ENCODE assay signal across 8 mouse cellular contexts in genomic region chr12:23315186-23315585, GRCm38 (mm10).
DNase-seq lines count a peak whose midpoint lies in the region; ATAC-seq and TF ChIP-seq lines count a peak whose summit lies in the region.
"Not testable (repeated sequence)": the region's sequence is repeated elsewhere in the genome, so short reads cannot be mapped to it uniquely, and the experiment has no call there.

No protein-coding gene starts in this region.

- not testable (repeated sequence) for TF ChIP-seq EP300 in ES-Bruce4 (IDR thresholded peaks at IDR 0.05; ENCODE audit: insufficient read depth, low read depth, low read length)

- not testable (repeated sequence) for H3K36me3 ChIP-seq in ES-Bruce4 (ENCODE audit: control insufficient read depth, insufficient read depth, low read length, poor library complexity, severe bottlenecking); forebrain, embryonic 16.5 days (ENCODE audit: control insufficient read depth, insufficient read depth); kidney, embryonic 15.5 days; liver, embryonic 13.5 days; midbrain, embryonic 14.5 days (ENCODE audit: control insufficient read depth, insufficient read depth, low read length); stomach, embryonic 16.5 days (ENCODE audit: control insufficient read depth, insufficient read depth, low read length)

- not testable (repeated sequence) for H3K4me1 ChIP-seq in ES-Bruce4 (ENCODE audit: control insufficient read depth, insufficient read depth, low read length); forebrain, embryonic 16.5 days (replicated peaks; ENCODE audit: control insufficient read depth, insufficient read depth, low read length); kidney, embryonic 15.5 days; liver, embryonic 13.5 days (replicated peaks); midbrain, embryonic 14.5 days (ENCODE audit: control insufficient read depth, insufficient read depth, low read length); stomach, embryonic 16.5 days (ENCODE audit: control insufficient read depth, insufficient read depth, low read length)

- intact Hi-C loops in heart, postnatal 14 days (cut with DNase I), result not testable (repeated sequence)

- not testable (repeated sequence) for TF ChIP-seq CTCF in ES-Bruce4 (IDR thresholded peaks at IDR 0.05; ENCODE audit: low read depth, low read length)

- peak overlapping the region; percentile 52; the same call in 1 of the 2 replicates for H3K9ac ChIP-seq in ES-Bruce4 (ENCODE audit: low read depth, poor library complexity, severe bottlenecking)
- H3K9ac ChIP-seq in forebrain, embryonic 16.5 days (replicated peaks; ENCODE audit: low read depth, low read length); kidney, embryonic 15.5 days; liver, embryonic 13.5 days; midbrain, embryonic 14.5 days (replicated peaks; ENCODE audit: low read length); stomach, embryonic 16.5 days (ENCODE audit: low read length): not testable (repeated sequence)

- DNase-seq in embryo, embryonic 10.5 days (ENCODE audit: low spot score), result peak; percentile 60
- peak; percentile 2 to 7 for DNase-seq in heart, postnatal 14 days
- not testable (repeated sequence) for DNase-seq in liver, embryonic 13.5 days
- DNase-seq in midbrain, embryonic 14.5 days, result peak; percentile 15

- H3K4me3 ChIP-seq in ES-Bruce4 (ENCODE audit: low read depth, low read length), result peak overlapping the region; percentile 73
- H3K4me3 ChIP-seq in forebrain, embryonic 16.5 days (replicated peaks; ENCODE audit: low read length), result peak overlapping the region; percentile 30
- peak overlapping the region; percentile 45 for H3K4me3 ChIP-seq in kidney, embryonic 15.5 days (replicated peaks)
- peak overlapping the region; percentile 48 for H3K4me3 ChIP-seq in liver, embryonic 13.5 days (replicated peaks)
- peak overlapping the region; percentile 20; the same call in 1 of the 2 replicates for H3K4me3 ChIP-seq in midbrain, embryonic 14.5 days (replicated peaks; ENCODE audit: low read depth, low read length)
- H3K4me3 ChIP-seq in stomach, embryonic 16.5 days (replicated peaks; ENCODE audit: low read length), result peak overlapping the region; percentile 41

- H3K4me2 ChIP-seq in forebrain, embryonic 16.5 days (ENCODE audit: low read length), result not testable (repeated sequence)
- H3K4me2 ChIP-seq in kidney, embryonic 15.5 days, result peak overlapping the region; percentile 58
- peak overlapping the region; percentile 56 for H3K4me2 ChIP-seq in liver, embryonic 13.5 days
- peak overlapping the region; percentile 10; the same call in 1 of the 2 replicates for H3K4me2 ChIP-seq in midbrain, embryonic 14.5 days (ENCODE audit: low read length)
- H3K4me2 ChIP-seq in stomach, embryonic 16.5 days (ENCODE audit: low read depth, low read length), result peak overlapping the region; percentile 27

- WGBS in forebrain, embryonic 16.5 days, result 3% methylated on average over 10 of the region's 38 CpGs
- WGBS in kidney, embryonic 15.5 days, result 0% methylated on average over 29 of the region's 38 CpGs
- 1% methylated on average over 26 of the region's 38 CpGs for WGBS in liver, embryonic 13.5 days (ENCODE audit: insufficient replicate concordance)
- WGBS in midbrain, embryonic 14.5 days, result 3% methylated on average over 27 of the region's 38 CpGs
- WGBS in stomach, embryonic 16.5 days, result 1% methylated on average over 20 of the region's 38 CpGs

- ATAC-seq in forebrain, embryonic 16.5 days, result peak; percentile 49; the same call in 1 of the 2 replicates
- peak; percentile 93 for ATAC-seq in kidney, embryonic 15.5 days (replicated peaks; ENCODE audit: low FRiP score)
- ATAC-seq in liver, embryonic 13.5 days (ENCODE audit: low read depth), result peak; percentile 58
- ATAC-seq in midbrain, embryonic 14.5 days (ENCODE audit: low FRiP score, low TSS enrichment), result not testable (repeated sequence)
- ATAC-seq in stomach, embryonic 16.5 days (ENCODE audit: insufficient read depth, low FRiP score), result peak; percentile 64; the same call in 1 of the 2 replicates

- H3K27ac ChIP-seq in ES-Bruce4 (ENCODE audit: insufficient read depth, low read length); forebrain, embryonic 16.5 days (ENCODE audit: low read length); kidney, embryonic 15.5 days; liver, embryonic 13.5 days; midbrain, embryonic 14.5 days (replicated peaks; ENCODE audit: low read depth, low read length); stomach, embryonic 16.5 days (ENCODE audit: low read length): not testable (repeated sequence)

- H3K27me3 ChIP-seq in ES-Bruce4 (ENCODE audit: control insufficient read depth, insufficient read depth, low read length, poor library complexity, severe bottlenecking); forebrain, embryonic 16.5 days (replicated peaks; ENCODE audit: control insufficient read depth, insufficient read depth, low read length); kidney, embryonic 15.5 days; liver, embryonic 13.5 days; midbrain, embryonic 14.5 days (ENCODE audit: control insufficient read depth, insufficient read depth, low read length); stomach, embryonic 16.5 days (ENCODE audit: control insufficient read depth, insufficient read depth, low read length): not testable (repeated sequence)

- H3K9me3 ChIP-seq in ES-Bruce4 (replicated peaks; ENCODE audit: control insufficient read depth, insufficient read depth, low read length, poor library complexity, severe bottlenecking); forebrain, embryonic 16.5 days (ENCODE audit: control insufficient read depth, low read length); kidney, embryonic 15.5 days (replicated peaks); liver, embryonic 13.5 days (replicated peaks); midbrain, embryonic 14.5 days (ENCODE audit: control insufficient read depth, low read length); stomach, embryonic 16.5 days (replicated peaks; ENCODE audit: control insufficient read depth, low read length): not testable (repeated sequence)

- not testable (repeated sequence) for TF ChIP-seq POLR2A in ES-Bruce4 (IDR thresholded peaks at IDR 0.05; ENCODE audit: insufficient read depth, low read length)

Comparison
In these comparisons a context has a peak if more than half of its experiments do, and no peak if none do; other contexts are left out.
1. H3K4me3 ChIP-seq: peak in every context shown above with its lines; median percentile 73 in ES-Bruce4; 48 in liver, embryonic 13.5 days; 45 in kidney, embryonic 15.5 days; 41 in stomach, embryonic 16.5 days; 30 in forebrain, embryonic 16.5 days; 20 in midbrain, embryonic 14.5 days.